Mouse (Mus musculus) left cerebral cortex, postnatal 4 days (tissue): ENCODE results near the gene Rps6ka2. TPM values are rescaled to one million over a fixed set of nuclear protein-coding genes. Genes with fewer than 3 reads are reported as not detected.
A peak's percentile ranks its signal among the peaks of the same experiment; 100 is the strongest.
"Not testable (repeated sequence)": the region's sequence is repeated elsewhere in the genome, so short reads cannot be mapped to it uniquely, and the experiment has no call there.

Source experiments
- DNase-seq: peaks from one replicate; pipeline ENCODE4 v3.0.0-alpha.2; 2022
- intact Hi-C: fragments of 180-260 bp; cut with DNase I; formaldehyde crosslinking; loops from one replicate; pipeline ENCODE4 v1.15.1; 2025
- total RNA-seq, 2 experiments: library from RNA; stranded (reverse); gene quantifications; 2 replicates each; pipeline ENCODE4 v1.2.3; 2021

Rps6ka2 gene
- total RNA-seq, 2 experiments from 2014 or later = 36.7 to 38.5 TPM

DNA sequence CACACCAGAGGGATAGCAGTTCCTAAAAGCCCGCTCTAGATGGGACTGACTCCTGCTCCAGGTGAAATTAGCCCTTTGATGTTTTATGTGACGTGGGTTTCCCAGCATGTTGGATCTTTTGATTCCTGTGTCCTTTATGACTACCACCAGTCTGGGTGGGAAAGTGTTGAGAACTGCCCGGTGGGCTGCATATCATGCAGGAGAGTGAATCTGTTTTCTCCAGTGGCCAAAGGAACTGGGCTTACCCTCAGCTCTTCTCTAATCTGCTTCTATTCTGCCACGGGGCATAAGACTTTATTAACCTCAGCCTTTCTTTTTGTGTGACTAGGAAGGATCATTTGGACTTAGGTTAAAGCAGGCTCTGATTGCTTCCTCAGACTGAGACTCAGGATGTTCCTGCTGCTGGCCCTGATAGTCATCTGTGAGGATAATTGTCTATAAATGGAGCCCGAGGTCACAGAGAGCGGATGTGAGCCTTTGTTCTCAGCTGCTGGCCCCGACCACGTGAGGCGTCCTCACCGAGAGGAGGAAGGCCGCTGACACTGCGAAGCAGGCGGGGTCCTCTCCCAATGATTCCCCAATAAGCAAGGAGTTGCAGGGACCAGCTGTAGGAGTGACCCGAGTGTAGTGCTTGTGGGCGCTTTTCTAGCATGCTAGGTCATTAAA, 821 bp upstream of the Rps6ka2 start:
- peak; percentile 67 for DNase-seq
- intact Hi-C loops = no loop called here

DNA sequence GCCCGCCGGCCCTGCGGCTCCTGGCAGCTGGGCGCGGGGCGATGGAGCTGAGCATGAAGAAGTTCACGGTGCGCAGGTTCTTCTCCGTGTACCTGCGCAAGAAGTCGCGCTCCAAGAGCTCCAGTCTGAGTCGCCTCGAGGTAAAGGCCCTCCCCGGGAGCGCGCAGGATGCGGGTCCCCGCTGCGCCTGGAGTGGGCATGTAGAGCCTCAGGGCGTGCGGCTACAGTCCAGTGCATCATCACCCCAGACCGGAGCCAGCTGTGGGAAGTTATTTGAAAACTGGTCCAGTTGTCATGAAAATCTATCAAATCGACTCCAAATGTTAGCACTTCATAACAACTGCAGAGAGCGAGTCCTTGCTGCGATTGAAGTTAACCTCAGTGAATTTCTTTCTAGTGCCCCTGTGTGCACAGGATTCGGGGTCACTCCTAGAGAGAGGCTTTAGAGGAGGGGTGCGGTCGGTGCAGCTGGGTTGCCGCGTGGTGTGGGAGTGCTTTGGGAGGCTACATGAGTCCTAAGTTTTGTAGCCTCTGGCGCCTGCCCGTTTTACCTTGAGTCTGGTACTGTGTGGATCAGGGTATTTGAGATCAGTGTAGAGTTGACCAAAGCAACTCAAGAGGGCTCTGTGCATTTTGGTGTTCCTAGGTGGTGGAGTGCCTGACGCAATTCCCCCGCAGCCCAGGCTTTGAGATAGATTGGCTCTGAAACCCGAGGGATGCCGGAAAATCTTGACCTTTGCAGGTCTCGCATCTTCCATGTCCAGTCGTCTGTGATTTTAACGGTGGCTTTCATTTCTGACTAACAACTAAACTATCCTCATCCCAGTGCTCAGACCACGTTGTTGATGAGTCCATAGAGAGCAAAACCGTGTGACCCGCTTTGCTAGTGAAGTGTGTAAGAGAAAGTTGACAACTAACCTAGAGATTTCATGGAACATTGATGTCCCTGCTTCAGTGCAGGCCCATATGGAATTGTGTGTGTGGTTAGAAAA, 685 bp downstream of the Rps6ka2 start:
- DNase-seq = peak; percentile 45
- intact Hi-C loops = loop anchor here (10.0 kb wide), 1 partner anchor 74 kb away; no protein-coding TSS in a partner anchor

- intact Hi-C loops = loop anchor here (10.0 kb wide), 1 partner anchor 71 kb away; no protein-coding TSS in a partner anchor
- DNase-seq = no peak
Measured at GRCm38 (mm10) chr17:7173331-7174028, 3.6 kb downstream of the Rps6ka2 start.

GRCm38 (mm10) chr17:7175293-7175692, 5.4 kb downstream of the Rps6ka2 start:
- intact Hi-C loops = loop anchor here (10.0 kb wide), 1 partner anchor 70 kb away; no protein-coding TSS in a partner anchor

GRCm38 (mm10) chr17:7176394-7176793, 6.5 kb downstream of the Rps6ka2 start:
- DNase-seq = no peak
- intact Hi-C loops = loop anchor here (10.0 kb wide), 1 partner anchor 68 kb away; no protein-coding TSS in a partner anchor

More at GRCm38 (mm10) chr17:7175293-7175692, 5.4 kb downstream of the Rps6ka2 start:
- no peak for DNase-seq

- intact Hi-C loops = loop anchor here (10.0 kb wide), 1 partner anchor 67 kb away; no protein-coding TSS in a partner anchor
- no peak for DNase-seq
Measured at GRCm38 (mm10) chr17:7178196-7178595, 8.3 kb downstream of the Rps6ka2 start.

GRCm38 (mm10) chr17:7182187-7182586, 12.3 kb downstream of the Rps6ka2 start:
- intact Hi-C loops = no loop called here
- no peak for DNase-seq

GRCm38 (mm10) chr17:7187037-7187436, 17.1 kb downstream of the Rps6ka2 start:
- intact Hi-C loops, DNase-seq: not testable (repeated sequence)

DNA sequence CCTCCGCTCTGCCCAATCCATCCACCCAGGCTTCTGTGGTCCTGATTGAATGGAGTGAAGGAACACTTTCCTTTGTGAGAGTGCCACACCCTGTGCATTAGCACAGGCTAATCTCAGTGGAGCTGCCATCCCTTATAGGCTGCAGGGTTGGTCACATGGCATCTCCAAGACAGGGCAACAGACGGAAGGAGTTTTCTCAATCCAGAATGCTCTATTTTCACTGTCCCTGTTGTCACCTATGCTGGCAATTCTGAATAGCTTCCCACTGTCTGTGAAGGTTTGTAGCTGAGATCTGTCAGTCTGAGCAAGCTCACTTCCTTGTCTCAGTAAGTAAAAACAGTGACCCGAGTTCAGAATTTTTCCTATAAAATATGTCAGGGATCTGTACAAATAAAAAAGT, 19.5 kb downstream of the Rps6ka2 start:
- intact Hi-C loops = no loop called here
- DNase-seq = no peak

- no peak for DNase-seq
- intact Hi-C loops = no loop called here
Measured at GRCm38 (mm10) chr17:7189975-7190374, 20.1 kb downstream of the Rps6ka2 start.

DNA sequence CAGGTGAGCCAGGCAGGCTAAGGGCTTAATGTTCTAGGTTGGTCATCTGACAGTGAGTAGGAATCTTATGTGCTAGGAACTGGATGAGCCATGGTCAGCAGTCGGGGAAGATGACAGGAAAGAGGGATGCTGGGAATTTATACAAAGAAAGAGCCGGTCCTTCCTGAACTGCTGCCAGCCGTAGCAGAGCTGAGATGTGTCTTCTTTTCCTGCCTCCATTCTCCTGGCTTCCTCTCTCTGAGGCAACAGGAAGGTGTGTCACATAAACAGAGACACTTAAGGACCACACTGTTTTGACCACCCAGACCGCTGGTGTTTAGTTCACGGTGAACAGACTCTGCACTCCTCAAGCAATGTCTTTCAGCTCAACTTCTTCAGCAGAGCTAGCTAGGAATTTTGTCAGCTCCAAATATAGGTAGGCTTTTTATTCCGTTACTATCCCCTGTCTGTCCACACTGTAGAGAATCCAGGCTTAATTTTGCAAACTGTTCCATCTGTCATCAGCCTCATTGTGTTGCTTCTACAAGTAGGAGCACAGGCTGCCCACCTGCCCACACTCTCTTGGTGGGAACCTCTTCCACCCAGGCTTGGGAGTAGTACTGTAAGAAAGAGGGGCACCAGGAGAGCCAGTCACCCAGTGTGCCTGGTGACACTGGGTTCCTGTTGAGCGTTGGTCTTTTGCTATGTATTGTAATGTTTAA, 24.4 kb downstream of the Rps6ka2 start:
- intact Hi-C loops = no loop called here
- no peak for DNase-seq

DNA sequence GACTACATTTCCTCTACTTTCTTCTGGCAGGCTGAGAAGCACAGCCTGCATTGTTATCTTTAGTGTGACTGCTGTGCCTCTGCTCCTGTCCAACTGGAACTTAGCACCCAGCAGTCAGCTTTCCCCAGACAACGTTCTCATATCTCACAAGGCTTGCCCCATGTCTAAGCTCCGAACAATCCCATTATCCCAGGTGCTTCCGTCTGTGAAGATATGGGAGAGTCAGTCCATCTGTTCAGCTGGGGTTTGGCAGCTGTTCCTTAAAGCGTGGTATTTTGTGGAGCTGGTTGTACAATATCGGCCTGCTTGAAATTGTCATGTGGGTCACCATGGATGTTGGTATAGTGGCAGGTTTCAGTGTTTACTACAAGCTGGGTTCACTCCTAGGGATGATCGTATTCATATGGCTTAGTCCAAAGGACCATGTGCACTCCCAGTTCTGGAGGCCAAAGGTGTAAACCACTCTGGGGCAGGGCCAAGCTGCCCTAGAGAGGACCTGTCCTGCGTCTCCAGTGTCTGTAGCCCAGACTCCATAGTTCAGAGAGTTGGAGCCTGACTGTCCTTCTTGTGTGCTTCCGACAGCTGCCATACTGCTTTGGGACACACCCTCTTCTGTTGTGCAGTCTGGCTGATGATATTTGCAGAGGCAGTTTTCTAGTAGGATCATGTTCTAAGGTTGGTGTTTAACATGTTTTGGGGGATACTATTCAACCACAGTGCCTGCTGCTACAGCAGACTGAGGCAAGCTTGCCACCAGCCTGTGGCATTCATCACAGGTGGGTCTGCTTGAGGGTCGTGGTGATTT, 27.4 kb downstream of the Rps6ka2 start:
- intact Hi-C loops = no loop called here
- no peak for DNase-seq

DNA sequence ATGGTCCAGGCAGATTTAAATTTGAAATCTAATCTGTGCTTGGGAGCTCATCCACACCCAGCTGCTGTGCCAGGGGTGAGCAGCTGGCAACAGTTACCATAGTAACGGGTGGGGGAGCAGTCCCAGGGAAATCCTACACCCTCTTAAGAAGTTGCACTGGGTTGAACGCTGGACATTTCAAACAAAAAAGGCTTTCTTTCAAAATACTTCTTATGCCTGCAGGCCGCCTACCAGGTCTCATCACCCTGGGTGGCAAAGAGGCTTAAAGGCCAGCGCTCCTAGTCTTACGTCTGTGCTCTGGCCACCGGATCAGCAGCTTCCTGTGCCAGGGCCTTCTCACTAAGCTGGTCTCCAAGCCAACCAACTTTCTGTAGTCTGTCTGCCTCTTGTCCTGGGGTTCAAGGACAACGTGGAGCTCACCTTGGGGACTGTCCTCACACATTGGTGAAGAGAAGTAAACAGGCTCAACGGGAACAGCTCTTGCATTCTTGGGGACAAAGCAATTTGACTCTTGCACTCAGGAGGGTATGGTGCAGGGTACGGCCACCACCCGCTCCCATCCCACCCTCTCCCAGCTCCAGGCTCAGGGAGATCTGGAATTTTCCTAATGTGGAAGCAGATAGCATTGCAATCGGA, 35.0 kb downstream of the Rps6ka2 start:
- DNase-seq = no peak

GRCm38 (mm10) chr17:7206434-7207145, 36.7 kb downstream of the Rps6ka2 start:
- intact Hi-C loops = no loop called here
- no peak for DNase-seq

More for the DNA sequence above, 35.0 kb downstream of the Rps6ka2 start:
- intact Hi-C loops = no loop called here

DNA sequence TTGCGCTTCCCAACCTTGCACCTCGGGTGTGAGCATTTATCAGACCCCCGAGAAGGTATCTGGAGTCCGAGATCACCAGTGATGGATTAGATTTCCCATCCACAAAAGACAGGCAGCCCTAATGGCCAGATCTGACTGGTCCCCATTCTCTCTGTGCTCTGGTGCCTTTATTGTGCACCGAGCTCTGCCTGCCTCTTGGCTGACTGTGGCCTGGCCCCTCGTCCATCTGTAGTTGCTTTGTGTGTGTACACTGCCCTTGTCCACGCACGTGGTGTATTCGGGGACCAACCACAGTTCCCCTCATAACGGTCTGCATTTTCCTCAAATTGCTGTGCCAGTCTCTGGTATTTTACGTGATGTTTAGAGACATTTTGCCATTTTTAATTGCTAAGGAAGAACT, 40.7 kb downstream of the Rps6ka2 start:
- no peak for DNase-seq
- intact Hi-C loops = no loop called here

DNA sequence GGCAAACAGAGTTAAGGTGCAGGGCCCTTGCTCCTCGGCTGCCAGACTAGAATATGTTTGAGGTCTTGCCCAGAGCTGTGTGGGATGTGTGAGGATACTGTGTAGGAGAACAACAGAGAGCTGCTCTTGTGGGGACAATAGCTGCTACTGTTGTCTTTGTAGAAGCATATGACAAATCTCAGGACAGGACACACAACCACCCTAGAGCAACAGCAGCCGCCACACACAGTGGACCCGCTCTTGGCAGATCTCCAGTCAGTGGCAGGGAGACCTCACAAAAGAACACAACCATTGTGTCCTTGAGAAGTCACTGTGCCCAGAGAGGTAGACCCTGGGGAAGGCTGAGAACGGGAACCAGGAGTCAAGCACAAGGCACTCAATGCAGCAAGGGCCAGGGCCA, 42.0 kb downstream of the Rps6ka2 start:
- no peak for DNase-seq
- intact Hi-C loops = no loop called here

DNA sequence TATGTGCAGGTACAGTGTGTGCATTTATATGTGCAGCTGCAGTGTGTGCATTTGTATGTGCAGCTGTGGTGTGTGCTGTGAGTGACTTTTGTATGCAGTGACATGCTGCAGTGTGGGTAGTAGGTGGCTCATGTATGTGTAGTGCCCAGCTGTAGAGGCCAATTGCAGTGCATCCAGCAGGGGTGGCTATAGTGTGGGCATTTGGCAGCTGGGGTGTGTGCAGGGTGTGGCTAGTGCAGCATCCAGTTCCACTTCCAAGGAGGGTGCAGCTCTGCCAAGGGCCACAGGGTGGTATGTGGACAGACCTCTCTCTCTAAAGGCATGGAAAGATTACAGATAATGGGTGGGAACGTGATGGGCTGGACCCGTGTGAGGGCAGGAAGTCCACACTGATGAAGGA, 43.3 kb downstream of the Rps6ka2 start:
- no peak for DNase-seq
- intact Hi-C loops = no loop called here

GRCm38 (mm10) chr17:7214061-7214460, 44.1 kb downstream of the Rps6ka2 start:
- DNase-seq = no peak
- intact Hi-C loops = no loop called here
